Mouse (Mus musculus): ENCODE data around the gene Mrps9. TPM values are rescaled to one million over a fixed set of nuclear protein-coding genes. Genes with fewer than 3 reads are reported as not detected.

The Mrps9 gene
- polyA plus RNA-seq (2012; rRNA removed; ENCODE audit: low replicate concordance) = 17.9 and 18.8 TPM in 2 replicates

GRCm38 (mm10) chr1:42850663-42851397 lies at the start of gene Mrps9:
Gene Mrps9, plus strand, starts transcription at chr1:42851233.

GRCm38 (mm10) chr1:42952734-42953481 lies 101.9 kb downstream of the Mrps9 start, which contains the start of gene Gpr45:
Gene Gpr45, plus strand, starts transcription at chr1:42952872.

Other genes starting within 250 kb of the Mrps9 start
- gene Pou3f3, start 155.5 kb upstream of the Mrps9 start, polyA plus RNA-seq (2012; rRNA removed; ENCODE audit: low replicate concordance) = not detected in 2 replicates
- gene Gpr45, start 101.6 kb downstream of the Mrps9 start, polyA plus RNA-seq (2012; rRNA removed; ENCODE audit: low replicate concordance) = 0.44 and 0.55 TPM in 2 replicates
- 22.1 and 28.2 TPM in 2 replicates for gene Tgfbrap1, start 247.4 kb downstream of the Mrps9 start, polyA plus RNA-seq (2012; rRNA removed; ENCODE audit: low replicate concordance)
- 2.5 and 6.9 TPM in 2 replicates for gene AI597479, start 247.5 kb downstream of the Mrps9 start, polyA plus RNA-seq (2012; rRNA removed; ENCODE audit: low replicate concordance)